8 mouse cellular contexts compared by ENCODE assay signal in genomic region chr10:60807531-60808185, GRCm38 (mm10). TPM values are rescaled to one million over a fixed set of nuclear protein-coding genes. Genes with fewer than 3 reads are reported as not detected.
DNase-seq lines count a peak whose midpoint lies in the region; ATAC-seq lines count a peak whose summit lies in the region.

No protein-coding gene starts in this region.

- no peaks in the 10 kb centered on the region for H3K36me3 ChIP-seq in hindbrain, embryonic 16.5 days (ENCODE audit: control insufficient read depth, insufficient read depth, low read length)
- H3K36me3 ChIP-seq in lung, embryonic 16.5 days (ENCODE audit: control insufficient read depth, insufficient read depth, low read length) = no peaks in the 10 kb centered on the region

- no peaks in the 10 kb centered on the region for H3K9me3 ChIP-seq in hindbrain, embryonic 16.5 days (ENCODE audit: control insufficient read depth, low read length)
- H3K9me3 ChIP-seq in lung, embryonic 16.5 days (ENCODE audit: control insufficient read depth, low read length) = no peaks in the 10 kb centered on the region

- H3K4me3 ChIP-seq in hindbrain, embryonic 16.5 days (ENCODE audit: low read length) = no peak overlapping the region
- H3K4me3 ChIP-seq in lung, embryonic 16.5 days (ENCODE audit: low read length) = no peak overlapping the region

- H3K9ac ChIP-seq in hindbrain, embryonic 16.5 days (ENCODE audit: low read depth, low read length) = no peak overlapping the region
- H3K9ac ChIP-seq in lung, embryonic 16.5 days (ENCODE audit: low read length) = peak overlapping the region; percentile 54

- H3K27ac ChIP-seq in hindbrain, embryonic 16.5 days (ENCODE audit: low read depth, low read length) = peak overlapping the region; percentile 48
- H3K27ac ChIP-seq in lung, embryonic 16.5 days (ENCODE audit: low read length) = peak overlapping the region; percentile 94

- 45% methylated on average over 22 of the region's 22 CpGs for WGBS in hindbrain, embryonic 16.5 days
- 25% methylated on average over 22 of the region's 22 CpGs for WGBS in lung, embryonic 16.5 days

- peak; percentile 9 for DNase-seq in ovary, adult 18-20 months (ENCODE audit: low spot score)
- no peak for DNase-seq in ovary, postnatal 14 days (ENCODE audit: low spot score)
- peak; percentile 80 for DNase-seq in gastrocnemius, postnatal 25 days
- no peak for DNase-seq in thymus, postnatal 4 days
- DNase-seq in natural killer cell, adult 2 months (ENCODE audit: low spot score in 2 of 2) = no peak
- DNase-seq in right cerebral cortex, adult 2 months (ENCODE audit: low spot score in 2 of 2) = no peak

- peaks cover 13% of the 10 kb centered on the region for H3K27me3 ChIP-seq in hindbrain, embryonic 16.5 days (replicated peaks; ENCODE audit: control insufficient read depth, insufficient read depth, low read length)
- no peaks in the 10 kb centered on the region for H3K27me3 ChIP-seq in lung, embryonic 16.5 days (ENCODE audit: control insufficient read depth, insufficient read depth, low read depth, low read length)

- no peak overlapping the region for H3K4me2 ChIP-seq in hindbrain, embryonic 16.5 days (ENCODE audit: low read length)
- H3K4me2 ChIP-seq in lung, embryonic 16.5 days (ENCODE audit: low read depth, low read length) = peak overlapping the region; percentile 17

- peak; percentile 28; the same call in 1 of the 2 replicates for ATAC-seq in hindbrain, embryonic 16.5 days
- peak; percentile 90 for ATAC-seq in lung, embryonic 16.5 days (ENCODE audit: low read depth)

- peaks cover 19% of the 10 kb centered on the region for H3K4me1 ChIP-seq in hindbrain, embryonic 16.5 days (ENCODE audit: control insufficient read depth, insufficient read depth, low read depth, low read length)
- peaks cover 65% of the 10 kb centered on the region for H3K4me1 ChIP-seq in lung, embryonic 16.5 days (replicated peaks; ENCODE audit: control insufficient read depth, insufficient read depth, low read length)

RNA-seq across cellular contexts. Expression of gene Unc5b, which starts 23.7 kb away (rescaled TPM):
- total RNA-seq in gastrocnemius, postnatal 25 days (2021) = 1 to 10 TPM; 2.0 to 3.5 TPM
- 2.6 and 3.1 TPM in 2 replicates for polyA plus RNA-seq in hindbrain, embryonic 16.5 days (2015; fragmentation: Nextera tagmentation; extraction: Ambion mirVana)
- polyA plus RNA-seq in lung, embryonic 16.5 days (2015; fragmentation: Nextera tagmentation; extraction: Ambion mirVana) = 6.7 and 7.3 TPM in 2 replicates

RNA-seq across cellular contexts. Expression of gene Slc29a3, which starts 55.1 kb away (rescaled TPM):
- 1 to 10 TPM; 2.4 to 3.4 TPM for total RNA-seq in gastrocnemius, postnatal 25 days (2021)
- 10.5 and 11.1 TPM in 2 replicates for polyA plus RNA-seq in hindbrain, embryonic 16.5 days (2015; fragmentation: Nextera tagmentation; extraction: Ambion mirVana)
- polyA plus RNA-seq in lung, embryonic 16.5 days (2015; fragmentation: Nextera tagmentation; extraction: Ambion mirVana) = 8.9 and 10.2 TPM in 2 replicates

Comparison
In these comparisons a context has a peak if more than half of its experiments do, and no peak if none do; other contexts are left out.
1. DNase-seq: peak in ovary, adult 18-20 months (single experiment) and gastrocnemius, postnatal 25 days (single experiment); none in ovary, postnatal 14 days (single experiment), thymus, postnatal 4 days (single experiment), natural killer cell, adult 2 months (0 of 2) and right cerebral cortex, adult 2 months (0 of 2).